Mouse (Mus musculus) forebrain, embryonic 16.5 days (tissue): ENCODE results near the gene Irak3. TPM values are rescaled to one million over a fixed set of nuclear protein-coding genes. Genes with fewer than 3 reads are reported as not detected.

Experiments
- ATAC-seq: fragments of 200-750 bp; cut with Nextera tagmentation; 2 replicates; pipeline ENCODE4 v1.8.0; 2017; ENCODE audit warnings: mild to moderate bottlenecking, moderate library complexity
- H3K27ac ChIP-seq: fragments of 300-500 bp; sonication (generic); 2 replicates; pipeline ENCODE4 v1.5.1; 2014; ENCODE audit warnings: low read length, control low read depth
- H3K27me3 ChIP-seq: fragments of 300-500 bp; sonication (generic); replicated peaks from 2 replicates; pipeline ENCODE4 v1.6.1; 2014; ENCODE audit warnings: low read length; ENCODE audit not compliant: control insufficient read depth, insufficient read depth
- H3K36me3 ChIP-seq: fragments of 300-500 bp; sonication (generic); 2 replicates; pipeline ENCODE4 v1.6.1; 2014; ENCODE audit not compliant: control insufficient read depth, insufficient read depth
- H3K4me1 ChIP-seq: fragments of 300-500 bp; sonication (generic); replicated peaks from 2 replicates; pipeline ENCODE4 v1.6.1; 2014; ENCODE audit warnings: low read length; ENCODE audit not compliant: control insufficient read depth, insufficient read depth
- H3K4me2 ChIP-seq: fragments of 300-500 bp; sonication (generic); 2 replicates; pipeline ENCODE4 v1.6.1; 2014; ENCODE audit warnings: mild to moderate bottlenecking, low read length, control low read depth
- H3K4me3 ChIP-seq: fragments of 300-500 bp; sonication (generic); replicated peaks from 2 replicates; pipeline ENCODE4 v1.5.1; 2014; ENCODE audit warnings: mild to moderate bottlenecking, low read length, control low read depth
- H3K9ac ChIP-seq: fragments of 300-500 bp; sonication (generic); replicated peaks from 2 replicates; pipeline ENCODE4 v1.6.1; 2014; ENCODE audit warnings: low read depth, low read length, control low read depth
- H3K9me3 ChIP-seq: fragments of 300-500 bp; sonication (generic); 2 replicates; pipeline ENCODE4 v1.6.1; 2016; ENCODE audit warnings: low read length; ENCODE audit not compliant: control insufficient read depth
- WGBS: fragments of 180-500 bp; shearing (Covaris S2); extraction: QIAGEN DNeasy Blood & Tissue Kit; methylation state at CpG from one replicate; pipeline ENCODE4 v1.1.7; 2014; 5-methylcytosine and 5-hydroxymethylcytosine counted together
- polyA plus RNA-seq: library from polyadenylated mRNA; unstranded; fragments of >200 nt; fragmentation: Nextera tagmentation; extraction: Ambion mirVana; gene quantifications from 2 replicates; pipeline ENCODE4 v1.2.1, GENCODE M21; 2015

Irak3 gene
- polyA plus RNA-seq, 1 experiment from 2014 or later, result 0.23 TPM

GRCm38 (mm10) chr10:120191165-120191564, 10.8 kb downstream of the Irak3 start:
- Histone ChIP-seq H3K4me3 (no peak overlapping the region), H3K4me2 (no peak overlapping the region), H3K9ac (no peak overlapping the region), H3K9me3 (no peaks in the 10 kb centered on the region), H3K27me3 (no peaks in the 10 kb centered on the region), H3K4me1 (no peaks in the 10 kb centered on the region), H3K36me3 (no peaks in the 10 kb centered on the region), H3K27ac (no peak overlapping the region)
- no peak for ATAC-seq
- 85% methylated on average over 6 of the region's 6 CpGs for WGBS

- Histone ChIP-seq H3K27me3 (no peaks in the 10 kb centered on the region), H3K4me3 (no peak overlapping the region), H3K9ac (no peak overlapping the region), H3K4me1 (no peaks in the 10 kb centered on the region), H3K9me3 (no peaks in the 10 kb centered on the region), H3K4me2 (no peak overlapping the region), H3K27ac (no peak overlapping the region), H3K36me3 (no peaks in the 10 kb centered on the region)
- 37% methylated on average over 6 of the region's 6 CpGs for WGBS
- ATAC-seq, result no peak
Measured at GRCm38 (mm10) chr10:120189782-120190181, 12.1 kb downstream of the Irak3 start.

GRCm38 (mm10) chr10:120189276-120189675, 12.7 kb downstream of the Irak3 start:
- Histone ChIP-seq H3K9ac (no peak overlapping the region), H3K36me3 (no peaks in the 10 kb centered on the region), H3K4me2 (no peak overlapping the region), H3K27me3 (no peaks in the 10 kb centered on the region), H3K9me3 (no peaks in the 10 kb centered on the region), H3K4me1 (no peaks in the 10 kb centered on the region), H3K27ac (no peak overlapping the region), H3K4me3 (no peak overlapping the region)
- ATAC-seq, result no peak
- 69% methylated on average over 11 of the region's 11 CpGs for WGBS

DNA sequence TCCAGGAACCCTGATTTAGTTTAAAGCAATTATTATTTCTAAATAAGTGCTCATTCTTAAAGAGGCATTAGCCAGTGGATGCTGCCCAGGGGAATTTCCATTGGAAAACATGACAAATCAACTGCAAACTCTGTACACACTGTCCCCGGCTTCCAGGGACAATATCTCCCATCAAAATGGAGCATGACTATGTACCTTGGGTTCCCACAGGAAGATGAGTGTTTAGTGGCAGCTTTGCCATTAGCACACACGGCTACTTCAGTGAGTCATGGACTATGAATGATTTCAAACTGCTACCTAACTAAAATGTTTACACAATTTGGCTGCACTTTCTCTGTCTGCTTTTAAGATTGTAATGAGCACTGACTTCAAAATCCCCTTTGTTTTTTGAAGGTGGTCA, 13.4 kb downstream of the Irak3 start:
- Histone ChIP-seq H3K9ac (no peak overlapping the region), H3K4me1 (no peaks in the 10 kb centered on the region), H3K27me3 (no peaks in the 10 kb centered on the region), H3K4me3 (no peak overlapping the region), H3K36me3 (no peaks in the 10 kb centered on the region), H3K4me2 (no peak overlapping the region), H3K9me3 (no peaks in the 10 kb centered on the region), H3K27ac (no peak overlapping the region)
- ATAC-seq, result no peak
- WGBS, result 71% methylated on average over 2 of the region's 2 CpGs

DNA sequence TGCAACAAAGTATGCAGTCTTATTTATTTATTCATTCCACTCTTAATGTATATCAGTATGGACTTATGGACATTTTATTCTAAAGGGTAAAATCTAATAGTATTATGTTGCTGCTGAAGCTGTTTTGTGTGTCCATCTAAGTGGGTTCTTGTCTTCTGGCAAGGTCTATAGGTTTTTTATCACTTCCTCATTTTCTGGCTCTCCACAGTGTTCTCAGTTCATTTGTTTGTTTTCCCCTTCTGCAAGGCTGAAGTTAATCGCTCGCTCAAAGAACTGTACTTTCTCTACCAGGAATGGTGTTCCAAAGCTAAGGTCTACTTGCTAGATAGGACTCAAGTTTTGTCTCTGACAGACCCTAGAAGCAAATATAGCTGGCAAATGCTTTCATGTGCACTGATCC, 18.6 kb downstream of the Irak3 start:
- no peaks in the 10 kb centered on the region for H3K9me3 ChIP-seq
- no peak overlapping the region for H3K4me3 ChIP-seq
- no peaks in the 10 kb centered on the region for H3K27me3 ChIP-seq
- 90% methylated on average over 2 of the region's 2 CpGs for WGBS
- ATAC-seq, result no peak
- H3K36me3 ChIP-seq, result no peaks in the 10 kb centered on the region
- H3K4me2 ChIP-seq, result no peak overlapping the region
- no peaks in the 10 kb centered on the region for H3K4me1 ChIP-seq
- no peak overlapping the region for H3K9ac ChIP-seq
- H3K27ac ChIP-seq, result no peak overlapping the region

GRCm38 (mm10) chr10:120182887-120183286, 19.0 kb downstream of the Irak3 start:
- no peak for ATAC-seq
- H3K4me3 ChIP-seq, result no peak overlapping the region
- no peaks in the 10 kb centered on the region for H3K27me3 ChIP-seq
- no peak overlapping the region for H3K27ac ChIP-seq
- H3K4me1 ChIP-seq, result no peaks in the 10 kb centered on the region
- H3K4me2 ChIP-seq, result no peak overlapping the region
- no peaks in the 10 kb centered on the region for H3K36me3 ChIP-seq
- no peak overlapping the region for H3K9ac ChIP-seq
- WGBS, result 92% methylated on average over 1 of the region's 1 CpGs
- H3K9me3 ChIP-seq, result no peaks in the 10 kb centered on the region

DNA sequence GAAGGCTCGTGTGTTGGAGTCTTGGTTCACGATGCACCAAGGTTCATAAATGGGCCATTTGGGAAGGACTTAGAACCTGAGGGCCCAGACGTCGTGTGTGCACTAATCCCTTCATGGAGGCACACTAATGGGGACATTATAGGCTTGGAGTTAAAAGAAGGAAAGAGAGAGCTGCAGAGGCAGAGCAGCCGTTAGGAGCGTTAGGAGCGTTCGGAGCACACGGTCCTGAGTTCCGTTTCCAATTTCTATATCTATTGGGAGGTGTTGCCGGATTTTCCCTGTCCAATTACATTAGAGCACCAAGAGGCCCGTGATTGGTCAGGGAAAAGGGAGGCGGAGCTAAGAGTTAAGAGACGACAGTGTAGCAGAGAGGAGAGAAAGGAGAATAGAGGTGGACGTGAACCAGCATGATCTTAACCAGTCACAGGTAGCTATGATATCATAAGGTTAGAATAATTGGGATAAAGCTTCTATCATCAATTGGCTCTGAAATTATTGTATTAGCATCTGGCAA, 27.7 kb downstream of the Irak3 start:
- WGBS, result 89% methylated on average over 15 of the region's 15 CpGs
- H3K4me1 ChIP-seq, result no peaks in the 10 kb centered on the region
- no peak for ATAC-seq
- no peak overlapping the region for H3K9ac ChIP-seq
- no peak overlapping the region for H3K27ac ChIP-seq
- H3K27me3 ChIP-seq, result no peaks in the 10 kb centered on the region
- no peaks in the 10 kb centered on the region for H3K9me3 ChIP-seq
- no peaks in the 10 kb centered on the region for H3K36me3 ChIP-seq
- no peak overlapping the region for H3K4me3 ChIP-seq
- H3K4me2 ChIP-seq, result no peak overlapping the region

GRCm38 (mm10) chr10:120171340-120171739, 30.6 kb downstream of the Irak3 start:
- Histone ChIP-seq H3K27me3 (no peaks in the 10 kb centered on the region), H3K9me3 (no peaks in the 10 kb centered on the region)
- 9% methylated on average over 5 of the region's 5 CpGs for WGBS

DNA sequence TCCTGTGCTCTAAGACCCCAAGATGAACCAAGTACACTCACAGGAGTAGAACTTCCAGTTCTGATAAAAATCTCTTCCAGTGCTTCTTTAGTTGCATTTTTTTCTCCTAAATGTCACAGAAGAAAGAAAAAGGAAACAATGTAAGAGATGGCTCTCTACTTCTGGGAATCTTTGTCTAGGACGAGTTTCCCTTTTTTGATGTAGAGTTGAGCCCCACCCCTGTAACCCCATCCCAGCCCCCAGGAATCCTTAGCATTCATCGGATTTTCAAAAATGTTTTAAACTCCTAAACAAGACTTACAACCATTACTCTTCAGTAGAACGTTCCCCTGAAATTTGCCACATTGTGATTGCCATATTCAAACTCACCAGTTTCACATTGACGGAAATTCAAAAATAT, 31.7 kb downstream of the Irak3 start:
- Histone ChIP-seq H3K9me3 (no peaks in the 10 kb centered on the region), H3K27ac (no peak overlapping the region), H3K4me3 (no peak overlapping the region), H3K9ac (no peak overlapping the region), H3K36me3 (no peaks in the 10 kb centered on the region), H3K4me2 (no peak overlapping the region), H3K27me3 (no peaks in the 10 kb centered on the region), H3K4me1 (no peaks in the 10 kb centered on the region)
- ATAC-seq, result no peak
- WGBS, result 75% methylated on average over 4 of the region's 4 CpGs

More at GRCm38 (mm10) chr10:120171340-120171739, 30.6 kb downstream of the Irak3 start:
- Histone ChIP-seq H3K4me3 (no peak overlapping the region), H3K27ac (no peak overlapping the region), H3K4me2 (no peak overlapping the region), H3K9ac (no peak overlapping the region), H3K4me1 (no peaks in the 10 kb centered on the region), H3K36me3 (no peaks in the 10 kb centered on the region)
- no peak for ATAC-seq

DNA sequence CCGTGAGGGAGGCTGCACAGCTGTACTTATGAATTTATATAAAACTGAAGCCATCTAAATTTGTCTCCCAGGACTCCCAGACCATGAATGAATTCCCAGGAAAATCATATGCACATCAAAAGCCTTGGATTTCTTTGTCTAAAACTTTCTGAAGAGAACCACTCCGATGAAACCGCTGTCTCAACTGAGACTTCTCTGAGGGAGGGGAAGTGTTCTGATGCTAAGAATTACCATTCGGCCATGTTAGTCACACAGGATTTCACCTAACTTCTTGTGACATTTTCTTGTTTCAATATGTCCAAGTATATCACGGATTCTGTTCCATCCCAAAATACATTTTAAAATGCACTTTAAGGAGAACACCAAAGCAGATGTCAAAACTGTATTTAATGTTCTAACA, 32.1 kb downstream of the Irak3 start:
- Histone ChIP-seq H3K4me2 (no peak overlapping the region), H3K9me3 (no peaks in the 10 kb centered on the region), H3K9ac (no peak overlapping the region), H3K4me1 (no peaks in the 10 kb centered on the region), H3K4me3 (no peak overlapping the region), H3K27ac (no peak overlapping the region), H3K27me3 (no peaks in the 10 kb centered on the region), H3K36me3 (no peaks in the 10 kb centered on the region)
- ATAC-seq, result no peak
- 81% methylated on average over 5 of the region's 5 CpGs for WGBS
